Mouse (Mus musculus) mature B cell (primary cell): Measurements from ENCODE around the gene Zdhhc8.

Experiments used
- in situ Hi-C: fragments of 300-500 bp; cut with MboI; formaldehyde crosslinking; loops from 2 replicates; pipeline ENCODE4 v1.14.3; 2019

Gene Zdhhc8

GRCm38 (mm10) chr16:18231047-18231446, 3.9 kb downstream of the Zdhhc8 start:
- in situ Hi-C loops = no loop called here

GRCm38 (mm10) chr16:18230617-18231016, 4.3 kb downstream of the Zdhhc8 start:
- in situ Hi-C loops = no loop called here

DNA sequence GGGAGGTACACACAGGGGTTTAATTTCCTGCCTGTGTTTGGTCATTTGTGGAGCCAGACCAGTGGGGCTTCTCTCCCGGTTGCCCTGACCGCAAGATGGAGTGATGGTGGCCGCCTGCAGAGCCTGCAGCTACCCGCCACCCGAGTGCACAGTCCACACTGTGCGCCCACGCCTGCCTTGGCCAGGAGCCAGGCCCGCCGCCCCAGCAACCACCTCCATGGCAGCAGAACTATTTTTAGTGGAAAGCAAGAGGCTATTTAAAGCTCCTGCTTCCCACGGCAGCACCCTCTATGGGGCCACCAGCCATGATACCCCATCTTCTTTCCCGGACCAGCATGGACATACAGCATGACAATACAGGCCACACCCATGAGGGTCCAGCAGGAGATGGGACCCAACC, 5.3 kb downstream of the Zdhhc8 start:
- in situ Hi-C loops = no loop called here

- in situ Hi-C loops = no loop called here
Measured at GRCm38 (mm10) chr16:18228856-18229255, 6.1 kb downstream of the Zdhhc8 start.

DNA sequence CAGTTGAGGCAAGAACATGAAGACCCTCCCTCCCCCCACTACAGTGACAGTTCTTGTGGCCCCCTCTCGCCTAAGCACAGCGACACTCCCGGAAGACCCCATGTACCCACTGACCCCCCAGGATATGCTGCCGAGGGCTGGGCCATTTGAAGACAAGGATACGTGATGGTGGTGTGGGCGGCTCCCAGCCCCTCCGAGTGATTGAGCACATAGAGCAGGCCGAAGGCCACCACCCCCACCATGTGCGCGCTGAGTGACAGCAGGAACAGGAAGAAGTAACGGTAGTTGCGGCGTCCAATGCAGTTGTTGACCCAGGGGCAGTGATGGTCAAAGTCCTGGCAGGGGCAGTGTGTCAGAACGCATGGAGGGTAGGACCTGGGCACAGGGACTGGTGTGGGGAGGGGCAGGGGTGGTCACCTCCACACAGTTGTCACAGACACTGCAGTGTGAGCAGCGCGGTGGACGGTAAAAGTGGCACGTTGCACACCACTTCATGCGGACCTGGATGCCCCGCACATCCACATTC, 7.0 kb downstream of the Zdhhc8 start:
- in situ Hi-C loops = no loop called here

DNA sequence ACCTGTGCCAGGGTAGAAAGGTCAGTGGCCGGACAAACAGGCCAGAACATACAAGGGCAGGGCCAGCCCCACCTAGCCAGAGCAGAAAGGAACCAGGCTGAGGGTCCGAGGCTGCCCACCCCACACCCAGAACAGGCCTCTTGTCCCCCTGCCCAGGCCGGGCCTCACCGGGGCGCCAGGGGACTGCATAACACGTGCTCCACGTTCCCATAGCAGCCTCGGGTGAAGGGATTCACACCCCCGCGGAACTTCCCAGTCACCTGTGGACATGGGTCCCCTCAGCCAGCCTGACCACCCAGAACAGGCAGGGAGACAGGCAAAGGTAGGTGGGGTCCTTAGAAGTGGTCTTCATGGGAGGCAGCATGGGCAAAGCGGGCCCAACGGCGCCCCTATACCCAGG, 7.7 kb downstream of the Zdhhc8 start:
- in situ Hi-C loops = no loop called here

DNA sequence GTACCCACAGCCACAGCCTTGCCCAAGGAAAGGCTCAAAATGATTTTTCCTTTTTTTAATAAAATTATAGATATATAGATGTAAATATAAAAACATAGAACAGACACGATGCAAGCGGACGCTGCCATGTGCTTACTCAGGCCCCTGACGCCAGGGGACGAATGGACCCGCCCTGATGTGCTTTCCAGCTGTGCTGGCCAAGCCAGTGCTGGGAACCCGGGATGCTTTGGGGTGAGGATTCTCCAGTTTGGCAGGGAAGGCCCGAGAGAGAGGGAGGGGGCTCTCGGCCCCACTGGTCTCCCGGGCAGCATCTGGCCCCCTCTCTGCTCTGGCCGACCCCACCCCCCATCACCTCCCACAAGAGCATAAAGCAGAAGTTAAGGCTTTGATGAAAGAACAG, 12.7 kb downstream of the Zdhhc8 start:
- in situ Hi-C loops = no loop called here

DNA sequence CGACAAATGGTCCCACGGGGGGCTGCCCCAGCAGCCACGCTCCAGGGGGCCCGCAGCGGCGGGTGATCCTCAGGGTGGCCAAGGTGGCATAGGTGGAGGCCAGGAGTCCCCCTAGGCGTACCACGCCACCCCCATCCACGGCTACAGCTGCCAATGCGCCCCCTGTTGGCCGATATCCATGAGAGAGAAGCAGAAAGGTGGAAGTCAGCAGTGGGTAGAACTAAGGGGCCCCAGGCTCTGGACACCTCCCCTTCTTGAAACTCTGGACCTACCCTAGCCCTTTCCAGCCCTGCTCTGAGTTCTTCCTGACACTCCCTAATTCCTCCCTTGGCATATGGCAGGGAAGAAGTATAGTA, 13.4 kb downstream of the Zdhhc8 start:
- in situ Hi-C loops = no loop called here

DNA sequence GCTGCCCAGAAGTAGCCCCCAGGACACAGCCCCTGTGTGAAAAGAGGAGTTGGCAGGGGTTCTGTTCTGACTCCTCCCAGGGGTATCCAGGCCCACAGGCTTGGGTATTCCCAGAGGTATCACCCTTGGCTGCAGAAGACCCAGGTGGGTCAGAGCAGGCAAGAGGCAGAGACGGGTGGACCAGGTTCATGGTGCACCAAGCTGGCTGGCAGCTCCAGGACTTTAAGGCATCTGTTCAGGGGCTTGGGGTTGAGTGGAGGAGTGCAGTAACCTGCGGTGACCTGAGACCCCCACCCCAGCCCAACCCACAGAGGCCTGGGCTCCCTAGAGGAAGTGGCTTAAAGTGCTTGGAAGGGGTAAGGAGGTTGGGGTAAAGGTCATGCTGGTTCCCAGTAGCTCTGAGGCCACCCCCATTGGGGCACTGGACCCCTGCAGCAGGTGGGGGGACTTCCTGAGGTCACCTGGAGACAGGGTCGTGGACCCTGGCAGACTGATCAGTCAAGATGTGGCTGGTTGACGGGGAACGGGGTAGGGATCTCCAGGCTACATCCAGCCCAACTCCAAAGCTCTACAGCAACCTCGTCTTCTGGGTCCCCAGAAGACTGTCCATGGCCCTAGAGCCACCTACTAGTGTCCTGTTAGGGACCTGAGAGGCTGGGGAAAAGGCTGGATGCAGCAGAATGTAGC, 13.9 kb downstream of the Zdhhc8 start:
- in situ Hi-C loops = no loop called here

GRCm38 (mm10) chr16:18220001-18220400, 14.9 kb downstream of the Zdhhc8 start:
- in situ Hi-C loops = no loop called here

GRCm38 (mm10) chr16:18218580-18218996, 16.3 kb downstream of the Zdhhc8 start:
- in situ Hi-C loops = no loop called here

DNA sequence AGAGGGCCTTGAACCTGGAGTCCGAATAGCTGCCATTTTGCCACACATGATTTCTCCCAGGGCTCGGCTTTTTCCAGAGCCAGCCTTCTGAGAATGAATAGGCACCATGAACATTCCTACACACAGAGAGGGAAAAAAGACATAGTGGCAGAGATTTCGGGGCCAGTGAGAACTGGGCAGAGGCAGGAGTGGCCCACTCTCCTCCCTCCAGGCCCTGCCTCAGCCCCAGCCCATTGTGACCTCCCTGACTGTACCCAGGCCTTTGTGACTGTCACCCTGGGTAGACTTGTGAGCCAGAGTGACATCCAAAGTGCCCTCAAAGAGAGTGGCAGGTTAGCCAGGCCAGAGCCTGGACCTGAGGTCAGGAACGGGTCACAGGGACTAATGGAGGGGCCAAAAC, 17.4 kb downstream of the Zdhhc8 start, which contains the start of gene Ccdc188:
Ccdc188 (plus strand) TSS at position 301 of the 400 bp plus-strand sequence.
- in situ Hi-C loops = no loop called here

- in situ Hi-C loops = no loop called here
Measured at GRCm38 (mm10) chr16:18214858-18215257, 20.1 kb downstream of the Zdhhc8 start.

GRCm38 (mm10) chr16:18213689-18214088, 21.2 kb downstream of the Zdhhc8 start:
- in situ Hi-C loops = no loop called here

GRCm38 (mm10) chr16:18211417-18212171, 23.3 kb downstream of the Zdhhc8 start:
- in situ Hi-C loops = no loop called here

DNA sequence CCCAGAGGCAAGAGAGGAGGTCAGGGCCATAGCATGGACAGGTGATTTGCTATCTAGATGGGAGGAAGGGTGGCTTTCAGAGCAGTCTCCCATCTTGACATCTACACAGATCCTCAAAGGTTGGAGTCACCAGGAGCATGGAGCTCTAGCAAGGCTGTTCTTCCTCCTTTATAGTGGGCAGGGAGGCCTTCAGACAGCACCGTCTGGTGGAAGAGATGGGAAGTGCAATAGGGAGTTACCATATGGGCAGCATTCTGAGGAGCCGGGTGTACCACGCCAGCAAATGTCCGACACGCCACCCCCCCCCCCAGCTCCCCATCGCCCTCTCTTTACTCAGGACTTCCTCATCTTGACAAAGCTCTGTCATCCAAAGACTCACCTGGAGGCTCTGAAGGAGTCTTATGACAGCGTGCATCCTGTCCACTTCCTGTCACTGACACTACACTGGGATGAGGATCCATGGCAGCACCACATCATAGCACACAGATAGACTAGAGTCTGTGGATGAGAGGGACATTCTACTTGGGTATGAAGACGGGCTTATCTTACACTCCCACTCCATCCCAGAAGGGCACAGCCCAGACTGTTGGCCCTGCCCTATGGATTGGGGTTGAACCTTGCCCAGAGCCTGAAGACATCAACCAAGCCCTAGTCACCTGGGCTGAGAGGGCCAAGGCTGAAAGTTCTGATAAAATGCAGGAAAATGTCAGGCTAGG, 24.1 kb downstream of the Zdhhc8 start:
- in situ Hi-C loops = no loop called here

- in situ Hi-C loops = no loop called here
Measured at GRCm38 (mm10) chr16:18203430-18204091, 31.4 kb downstream of the Zdhhc8 start.

- in situ Hi-C loops = no loop called here
Measured at GRCm38 (mm10) chr16:18202061-18202460, 32.9 kb downstream of the Zdhhc8 start.

DNA sequence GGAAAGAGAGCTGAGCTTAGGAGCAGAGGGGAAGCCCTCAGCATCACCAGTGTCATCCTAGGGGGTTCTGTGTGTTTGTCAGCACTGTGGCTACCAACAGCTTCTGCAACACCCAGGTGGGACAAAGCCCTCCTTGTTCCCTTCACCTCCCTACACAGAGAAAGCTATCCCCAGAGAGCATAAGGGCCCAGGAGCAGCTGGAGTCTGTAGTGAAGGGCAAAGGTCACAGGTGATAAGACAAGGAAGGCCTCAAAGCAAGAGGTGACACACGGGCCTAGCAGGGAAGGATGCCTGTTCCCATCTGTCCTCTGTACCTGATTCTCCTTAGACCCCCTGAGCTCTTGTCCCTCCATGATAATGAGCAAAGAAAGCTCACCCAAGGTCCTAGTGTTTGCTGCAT, 33.3 kb downstream of the Zdhhc8 start:
- in situ Hi-C loops = no loop called here

DNA sequence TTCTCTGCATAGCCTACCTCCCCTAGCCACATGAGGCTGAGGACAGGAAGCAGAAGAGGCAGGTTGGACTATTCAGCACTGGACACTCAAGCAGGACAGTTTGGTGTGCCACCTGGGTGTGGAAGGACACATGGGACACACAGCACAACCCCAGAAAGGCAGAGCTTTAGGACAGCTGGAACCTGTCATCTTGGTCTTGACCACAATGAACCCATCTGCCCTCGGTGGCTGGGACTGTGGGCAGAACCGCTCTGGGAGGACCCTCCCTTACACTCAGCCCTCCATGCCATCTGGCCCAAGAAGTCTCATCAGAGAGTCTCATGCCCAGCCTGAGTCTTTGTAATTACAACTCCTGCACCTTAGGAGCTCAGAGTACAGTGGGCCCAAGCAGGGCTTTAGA, 34.9 kb downstream of the Zdhhc8 start:
- in situ Hi-C loops = no loop called here

DNA sequence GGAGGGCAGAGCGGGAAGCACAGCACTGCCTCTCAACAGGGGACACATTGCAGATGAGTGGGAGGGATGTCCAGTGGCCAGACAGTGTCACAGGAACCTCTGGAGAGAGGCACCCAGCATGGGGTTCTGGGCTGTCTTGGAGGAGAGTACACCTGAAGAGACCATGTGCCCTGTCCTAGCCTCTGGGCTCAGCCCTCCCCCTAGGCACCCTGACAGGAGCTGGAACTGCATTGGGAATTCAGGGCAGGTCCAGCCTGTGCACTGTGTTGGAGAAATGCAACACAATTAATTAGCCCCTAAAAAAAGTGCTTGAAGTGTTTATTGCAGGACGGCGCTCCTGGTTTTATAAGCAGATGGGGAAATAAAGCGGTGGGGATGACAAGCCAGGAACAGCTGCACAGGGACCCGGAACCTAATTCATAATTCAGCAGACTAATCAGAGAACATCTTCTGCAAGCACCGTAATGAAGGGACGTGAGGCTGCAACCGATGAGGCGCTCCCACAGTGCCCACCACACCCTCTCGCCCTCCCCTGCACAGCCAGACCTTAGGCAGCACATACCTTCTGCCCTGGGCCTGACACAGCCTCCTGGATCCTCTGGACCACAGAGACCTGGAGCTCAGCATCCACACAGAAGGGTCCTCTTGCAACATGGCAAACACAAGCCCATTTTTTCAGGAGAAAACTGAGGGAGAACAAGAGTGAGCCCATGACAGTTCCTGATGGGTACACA, 36.4 kb downstream of the Zdhhc8 start:
- in situ Hi-C loops = no loop called here
